Mouse (Mus musculus): ENCODE data around the gene Gm8947.
"Not testable (repeated sequence)": the region's sequence is repeated elsewhere in the genome, so short reads cannot be mapped to it uniquely, and the experiment has no call there.

- TF ChIP-seq CTCF (IDR thresholded peaks at IDR 0.05); POLR2A (IDR thresholded peaks at IDR 0.05; ENCODE audit: insufficient read depth, low read depth, low read length): not testable (repeated sequence)
Observed at GRCm38 (mm10) chr1:151198120-151198519, 5.9 kb downstream of the Gm8947 start, which contains the start of gene Gm47995.
